Mouse (Mus musculus) urinary bladder, postnatal 36 days (tissue): ENCODE measurements around the gene Arid1b.
A peak's percentile ranks its signal among the peaks of the same experiment; 100 is the strongest.

Experiments
- DNase-seq, 2 experiments: peaks; one replicate each; pipeline ENCODE4 v3.0.0; 2022; ENCODE audit warnings: low spot score in 2 of 2, mixed read lengths in 1 of 2

Gene Arid1b

DNA sequence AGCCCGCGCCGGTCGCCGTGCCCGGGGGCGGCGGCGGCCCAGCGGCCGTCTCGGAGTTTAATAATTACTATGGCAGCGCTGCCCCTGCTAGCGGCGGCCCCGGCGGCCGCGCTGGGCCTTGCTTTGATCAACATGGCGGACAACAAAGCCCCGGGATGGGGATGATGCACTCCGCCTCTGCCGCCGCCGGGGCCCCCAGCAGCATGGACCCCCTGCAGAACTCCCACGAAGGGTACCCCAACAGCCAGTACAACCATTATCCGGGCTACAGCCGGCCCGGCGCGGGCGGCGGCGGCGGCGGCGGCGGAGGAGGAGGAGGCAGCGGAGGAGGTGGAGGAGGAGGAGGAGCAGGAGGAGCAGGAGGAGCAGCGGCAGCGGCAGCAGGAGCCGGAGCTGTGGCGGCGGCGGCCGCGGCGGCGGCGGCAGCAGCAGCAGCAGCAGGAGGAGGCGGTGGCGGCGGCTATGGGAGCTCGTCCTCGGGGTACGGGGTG lies 1.5 kb downstream of the Arid1b start:
- DNase-seq: peak; percentile 63 to 80

- DNase-seq: peak; percentile 42 to 49
These were observed 2.1 kb downstream of the Arid1b start for GRCm38 (mm10) chr17:4996121-4996813.

- DNase-seq: no peak
These were observed 2.9 kb downstream of the Arid1b start for GRCm38 (mm10) chr17:4996814-4997549.

- no peak for DNase-seq
These were observed 3.8 kb downstream of the Arid1b start for GRCm38 (mm10) chr17:4997968-4998367.

- no peak for DNase-seq
These were observed 5.1 kb downstream of the Arid1b start for GRCm38 (mm10) chr17:4999256-4999655.

GRCm38 (mm10) chr17:5000001-5000400 lies 5.9 kb downstream of the Arid1b start:
- DNase-seq: no peak

DNA sequence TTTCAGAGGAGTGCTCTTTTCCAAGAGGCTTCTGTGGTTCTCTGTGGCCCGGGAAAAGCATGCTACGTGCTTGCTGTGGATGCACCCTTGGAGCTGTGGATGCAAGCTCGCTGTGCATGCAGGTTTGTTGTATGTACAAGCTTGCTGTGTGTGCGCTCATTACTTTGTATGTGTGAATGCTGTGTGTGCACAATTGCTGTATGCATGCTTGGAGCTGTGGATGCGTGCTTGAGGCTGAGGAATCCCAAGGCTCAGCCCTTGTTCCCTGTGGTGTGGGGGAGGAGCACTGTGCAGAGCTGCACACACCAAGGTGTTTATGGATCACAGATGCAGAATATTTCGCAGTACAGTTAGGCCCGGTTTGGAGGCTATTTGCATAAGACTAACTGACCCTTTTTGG lies 6.7 kb downstream of the Arid1b start:
- no peak for DNase-seq

DNA sequence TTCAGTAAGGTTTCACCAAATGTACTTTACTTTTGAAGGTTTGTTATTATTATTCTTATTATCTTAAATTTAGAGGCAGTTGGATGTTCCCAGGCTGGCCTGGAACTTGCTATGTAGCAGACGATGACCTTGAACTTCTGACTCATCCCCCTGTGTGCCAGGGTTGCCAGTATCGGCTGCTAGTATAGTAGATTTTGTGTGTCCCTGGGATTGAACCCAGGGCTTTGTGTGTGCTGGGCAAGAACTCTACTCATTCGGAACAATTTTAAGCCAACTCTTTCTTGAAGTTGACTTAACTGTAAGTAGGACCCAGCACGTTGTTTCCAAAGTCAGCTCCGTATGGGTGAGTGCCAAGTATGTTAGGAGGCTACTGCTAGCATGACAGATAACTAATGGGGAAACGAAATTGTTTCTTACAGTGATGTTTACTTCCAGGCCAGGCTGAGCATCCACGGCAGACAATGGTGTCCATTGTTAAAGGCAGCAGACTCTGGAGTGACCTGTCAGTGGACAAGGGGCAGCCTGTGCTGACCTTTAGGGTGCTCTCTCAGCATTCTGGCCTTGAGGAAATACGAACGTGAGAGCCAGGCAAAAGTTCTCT lies 7.5 kb downstream of the Arid1b start:
- no peak for DNase-seq

GRCm38 (mm10) chr17:5002937-5003508 lies 8.9 kb downstream of the Arid1b start:
- DNase-seq: no peak

- no peak for DNase-seq
These were observed 10.1 kb downstream of the Arid1b start for GRCm38 (mm10) chr17:5004266-5004665.

- DNase-seq: no peak
These were observed 10.6 kb downstream of the Arid1b start for GRCm38 (mm10) chr17:5004706-5005105.

GRCm38 (mm10) chr17:5005285-5005684 lies 11.2 kb downstream of the Arid1b start:
- no peak for DNase-seq

DNA sequence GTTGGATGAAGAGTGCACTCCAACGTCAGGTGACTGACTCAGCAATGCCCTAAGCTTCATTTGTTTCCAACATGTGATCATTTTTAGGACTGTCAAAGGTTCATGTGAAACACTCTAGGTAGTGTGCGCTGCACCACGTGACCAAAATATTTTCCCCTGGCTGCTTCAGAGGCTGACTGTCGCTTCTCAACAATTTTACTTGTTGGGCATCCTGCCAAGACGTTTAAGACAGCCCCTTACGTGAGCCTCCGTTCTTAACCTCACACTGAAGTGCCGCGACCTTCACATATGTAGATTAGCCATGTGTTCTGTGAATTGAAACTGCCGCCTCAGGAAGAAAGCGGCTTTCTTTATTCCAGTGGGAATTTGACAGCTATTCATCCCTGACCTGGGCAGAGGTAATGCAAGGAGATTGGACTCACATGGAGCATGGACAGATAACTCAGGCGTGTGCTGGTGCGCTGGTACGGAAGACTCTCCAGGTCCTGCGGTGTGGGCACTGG lies 13.1 kb downstream of the Arid1b start:
- no peak for DNase-seq

- DNase-seq: no peak
These were observed 14.1 kb downstream of the Arid1b start for GRCm38 (mm10) chr17:5008236-5008635.

- DNase-seq: no peak
These were observed 14.6 kb downstream of the Arid1b start for GRCm38 (mm10) chr17:5008761-5009160.

DNA sequence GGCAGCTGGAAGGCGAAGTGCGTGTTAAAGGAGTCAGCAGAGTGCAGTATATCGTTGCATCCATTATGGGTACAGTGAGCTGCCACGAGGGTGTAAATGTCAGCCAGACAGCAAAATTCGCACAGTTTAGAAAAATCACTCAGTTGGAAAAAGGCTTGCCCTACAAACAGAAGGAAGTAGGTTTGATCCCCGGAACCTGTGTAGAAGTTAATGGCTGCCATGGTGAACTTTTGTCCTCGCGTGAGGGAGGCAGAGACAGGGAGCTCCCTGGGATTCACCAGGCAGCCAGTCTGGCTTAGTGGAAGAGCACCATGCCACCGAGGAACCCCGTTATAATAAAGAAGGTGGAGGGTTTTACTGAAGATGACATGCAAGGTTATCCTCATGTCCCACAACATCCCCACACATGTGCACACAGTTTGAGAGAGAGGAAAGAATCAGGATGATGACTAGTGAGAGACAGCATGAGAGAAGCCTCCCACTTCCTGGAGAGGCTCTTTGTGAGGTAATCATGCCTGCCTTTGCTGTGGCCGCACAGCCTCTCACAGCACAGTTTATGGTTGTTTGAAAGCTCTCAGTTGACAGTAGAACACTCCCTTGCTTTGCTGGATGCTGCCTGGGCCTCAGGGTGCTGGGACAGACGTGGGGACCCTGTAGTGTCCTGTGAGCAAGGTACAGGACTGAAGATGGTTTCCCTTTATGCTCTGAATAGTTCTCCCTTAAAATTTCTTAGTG lies 15.6 kb downstream of the Arid1b start:
- DNase-seq: no peak

DNA sequence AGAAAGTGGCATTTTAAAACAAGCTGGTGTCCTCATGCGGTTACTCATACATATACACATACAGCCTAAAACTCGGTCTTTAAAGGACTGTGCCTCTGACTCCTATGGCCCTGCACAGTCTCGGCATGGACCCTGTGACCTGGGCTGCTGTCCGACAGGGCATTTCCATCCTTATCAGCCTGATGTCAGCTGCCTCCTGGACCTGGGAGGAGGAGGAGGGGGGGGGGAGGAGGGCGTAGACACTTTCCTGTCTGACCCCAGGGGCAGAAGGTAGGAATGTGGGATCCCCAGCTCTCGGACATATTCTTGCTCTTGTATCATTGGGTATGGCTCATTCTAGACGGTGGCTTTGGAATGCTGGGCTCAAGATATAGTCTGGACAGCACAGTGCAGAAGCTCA lies 16.6 kb downstream of the Arid1b start:
- no peak for DNase-seq

GRCm38 (mm10) chr17:5012091-5012490 lies 18.0 kb downstream of the Arid1b start:
- DNase-seq: no peak

GRCm38 (mm10) chr17:5012517-5012916 lies 18.4 kb downstream of the Arid1b start:
- DNase-seq: no peak

DNA sequence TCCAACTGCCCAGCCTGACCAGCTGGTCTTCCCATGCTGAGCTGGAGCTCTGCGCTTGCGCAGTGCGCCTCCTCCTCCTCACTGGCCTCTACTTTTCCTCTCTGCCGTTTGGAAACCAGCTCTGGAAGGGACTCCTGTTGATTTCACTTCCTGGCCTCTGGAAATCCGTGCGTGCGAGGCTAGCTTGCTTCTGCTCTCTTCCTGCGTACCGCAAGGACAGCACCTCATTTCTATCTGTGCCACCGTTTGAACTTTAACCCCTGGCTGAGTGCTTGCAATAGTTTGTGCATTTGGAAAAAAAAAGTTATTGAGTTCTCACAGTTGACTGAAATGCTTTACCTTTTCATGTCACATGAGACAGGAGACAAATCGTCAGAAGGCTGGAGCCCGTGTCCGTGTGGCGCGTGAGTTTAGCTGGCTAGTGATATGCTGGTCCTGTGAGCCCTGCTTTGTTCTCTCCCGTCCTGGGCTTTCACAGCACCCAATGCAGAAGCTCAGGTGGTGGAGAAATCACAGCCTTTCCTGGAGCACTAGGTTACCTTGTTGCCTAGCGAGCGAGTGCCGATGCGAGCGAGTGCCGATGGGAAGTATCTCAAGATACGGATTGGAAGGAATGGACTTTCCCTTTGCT lies 20.3 kb downstream of the Arid1b start:
- DNase-seq: no peak

- DNase-seq: no peak
These were observed 22.3 kb downstream of the Arid1b start for GRCm38 (mm10) chr17:5016404-5016803.
